Mouse (Mus musculus) heart, adult 2 months (tissue): ENCODE data around the gene Ech1.

Experiments used
- CTCF ChIP-seq: fragments of 200-600 bp; IDR thresholded peaks from 2 replicates; pipeline ENCODE4 v1.8.1; 2022; ENCODE audit warnings: antibody characterized with exemption, mild to moderate bottlenecking, moderate library complexity
- EP300 ChIP-seq: fragments of 200-500 bp; IDR thresholded peaks from 2 replicates; pipeline ENCODE4 v1.6.1; 2011; ENCODE audit warnings: low read depth, low read length, control low read depth; ENCODE audit not compliant: insufficient read depth
- POLR2A ChIP-seq: fragments of 200-500 bp; IDR thresholded peaks from 2 replicates; pipeline ENCODE4 v1.6.1; 2011; ENCODE audit warnings: mild to moderate bottlenecking, low read depth, low read length, control low read depth; ENCODE audit not compliant: insufficient read depth

DNA sequence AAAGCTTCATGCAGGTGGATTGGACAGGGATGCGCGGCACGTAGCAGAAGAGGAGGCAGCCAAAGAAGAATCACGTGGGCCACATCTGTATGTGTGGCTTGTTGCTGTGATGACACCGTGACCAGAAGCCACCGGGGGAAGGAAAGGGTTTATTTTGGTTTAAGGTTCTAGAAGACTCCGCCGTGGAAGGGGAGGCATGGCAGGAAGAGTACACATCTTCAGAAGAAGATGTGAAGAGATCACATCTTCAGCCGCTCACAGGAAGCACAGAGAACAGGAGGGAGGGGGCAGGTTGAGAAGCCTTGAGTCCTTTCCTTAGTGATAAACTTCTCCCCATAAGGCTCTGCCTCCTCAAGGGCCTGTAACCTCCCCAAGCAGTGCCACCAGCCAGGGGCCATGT lies 25.0 kb upstream of the Ech1 start:
- TF ChIP-seq CTCF (no peak), POLR2A (no peak), EP300 (no peak)
